Mouse (Mus musculus): ENCODE data around the gene Cask. TPM values are rescaled to one million over a fixed set of nuclear protein-coding genes. Genes with fewer than 3 reads are reported as not detected.

Gene Cask
- total and polyA plus RNA-seq, 3 experiments = 9.4 to 13.3 TPM; not detected in 1

GRCm38 (mm10) chrX:13506376-13506775 is 344.8 kb downstream of the Cask start:
- Histone ChIP-seq H3K36me3 (ENCODE audit: control insufficient read depth in 1 of 2, insufficient read depth in 2 of 2, low read length in 2 of 2) (peaks cover 0 to 8% of the 10 kb centered on the region in 2 experiments; a peak in 2 of 4 replicates), H3K79me2 (ENCODE audit: control insufficient read depth, insufficient read depth, low read length, poor library complexity) (no peaks in the 10 kb centered on the region), H3K27ac (ENCODE audit: control insufficient read depth, low read depth, low read length) (no peak overlapping the region), H3K27me3 (ENCODE audit: control insufficient read depth in 1 of 2, insufficient read depth in 2 of 2, low read length in 2 of 2) (no peaks in the 10 kb centered on the region), H3K9me3 (replicated peaks; ENCODE audit: insufficient read depth, low read length) (no peaks in the 10 kb centered on the region), H3K9ac (ENCODE audit: control insufficient read depth, low read depth, low read length, poor library complexity, severe bottlenecking) (no peak overlapping the region), H3K4me3 (ENCODE audit: control insufficient read depth in 1 of 2, insufficient read depth in 1 of 2, low read depth in 2 of 2, low read length in 2 of 2) (no peak overlapping the region), H3K4me1 (ENCODE audit: control insufficient read depth in 1 of 2, insufficient read depth in 2 of 2, low read length in 2 of 2) (peaks cover 8 to 18% of the 10 kb centered on the region in 2 experiments)
- peak; percentile 29 for DNase-seq (ENCODE audit: low read depth, low spot score)
- TF ChIP-seq BHLHE40 (IDR thresholded peaks at IDR 0.05; ENCODE audit: borderline replicate concordance, low read depth, low read length) (no peak), JUND (IDR thresholded peaks at IDR 0.05; ENCODE audit: low read depth, low read length) (no peak), MAFK (IDR thresholded peaks at IDR 0.05; ENCODE audit: borderline replicate concordance, low read depth, low read length) (no peak), E2F4 (IDR thresholded peaks at IDR 0.05; ENCODE audit: borderline replicate concordance, low read depth, low read length) (no peak), ETS1 (IDR thresholded peaks at IDR 0.05; ENCODE audit: low read depth, low read length) (no peak), MAZ (IDR thresholded peaks at IDR 0.05; ENCODE audit: low read depth, low read length) (no peak), ZC3H11A (IDR thresholded peaks at IDR 0.05; ENCODE audit: low read depth, low read length) (no peak), MEF2A (IDR thresholded peaks at IDR 0.05; ENCODE audit: extremely low read depth, insufficient replicate concordance, low read depth, low read length, poor library complexity, severe bottlenecking) (no peak), ZNF384 (IDR thresholded peaks at IDR 0.05; ENCODE audit: low read depth, low read length) (no peak)

- H3K79me2 ChIP-seq (ENCODE audit: control insufficient read depth, insufficient read depth, low read length, poor library complexity) = no peaks in the 10 kb centered on the region
- peak overlapping the region in 1 of 2 experiments; percentile 47; a peak in 2 of 4 replicates for H3K4me3 ChIP-seq (ENCODE audit: control insufficient read depth in 1 of 2, insufficient read depth in 1 of 2, low read depth in 2 of 2, low read length in 2 of 2)
- DNase-seq (ENCODE audit: low read depth, low spot score) = peak; percentile 82
Observed at GRCm38 (mm10) chrX:13504389-13504788, 346.8 kb downstream of the Cask start.

More at GRCm38 (mm10) chrX:13504389-13504788, 346.8 kb downstream of the Cask start:
- 0 out of 2 replicates have a peak overlapping the region, but pooled peaks have one; percentile 5 for H3K27ac ChIP-seq (ENCODE audit: control insufficient read depth, low read depth, low read length)
- peaks cover 12 to 27% of the 10 kb centered on the region in 2 experiments for H3K4me1 ChIP-seq (ENCODE audit: control insufficient read depth in 1 of 2, insufficient read depth in 2 of 2, low read length in 2 of 2)
- H3K36me3 ChIP-seq (ENCODE audit: control insufficient read depth in 1 of 2, insufficient read depth in 2 of 2, low read length in 2 of 2) = peaks cover 0 to 11% of the 10 kb centered on the region in 2 experiments; a peak in 2 of 4 replicates
- H3K9ac ChIP-seq (ENCODE audit: control insufficient read depth, low read depth, low read length, poor library complexity, severe bottlenecking) = no peak overlapping the region
- TF ChIP-seq EP300 (IDR thresholded peaks at IDR 0.05; ENCODE audit: low read depth in 1 of 2, low read length in 2 of 2) (peak; percentile 35 to 53; a peak in 2 of 4 replicates), NRF1 (IDR thresholded peaks at IDR 0.05; ENCODE audit: insufficient read depth, low read depth, low read length, poor library complexity, severe bottlenecking) (no peak), MAX (IDR thresholded peaks at IDR 0.05; ENCODE audit: low read length) (peak; percentile 48; the same call in 1 of the 2 replicates), ZMIZ1 (IDR thresholded peaks at IDR 0.05; ENCODE audit: low read depth, low read length) (0 out of 2 replicates have a peak, but pooled peaks have one; percentile 40), CTCF (IDR thresholded peaks at IDR 0.05 in 2 of 3, conservative IDR thresholded peaks at IDR 0.05 in 1 of 3; ENCODE audit: control insufficient read depth in 1 of 3, insufficient read depth in 1 of 3, low read depth in 2 of 3, low read length in 3 of 3, poor library complexity in 1 of 3, severe bottlenecking in 1 of 3) (no peak), TCF12 (IDR thresholded peaks at IDR 0.05; ENCODE audit: low read depth, low read length) (no peak), ZC3H11A (IDR thresholded peaks at IDR 0.05; ENCODE audit: low read depth, low read length) (no peak), GATA1 (IDR thresholded peaks at IDR 0.05; ENCODE audit: low read depth, low read length) (peak; percentile 45; the same call in 1 of the 2 replicates), MXI1 (IDR thresholded peaks at IDR 0.05; ENCODE audit: low read depth, low read length) (peak; percentile 59; the same call in 1 of the 2 replicates), ETS1 (IDR thresholded peaks at IDR 0.05; ENCODE audit: low read depth, low read length) (peak; percentile 51), SIN3A (IDR thresholded peaks at IDR 0.05; ENCODE audit: low read length) (peak; percentile 62; the same call in 1 of the 2 replicates)
- no peaks in the 10 kb centered on the region for H3K27me3 ChIP-seq (ENCODE audit: control insufficient read depth in 1 of 2, insufficient read depth in 2 of 2, low read length in 2 of 2)
- H3K9me3 ChIP-seq (replicated peaks; ENCODE audit: insufficient read depth, low read length) = no peaks in the 10 kb centered on the region
